Mouse (Mus musculus): ENCODE measurements around the gene Fndc11. TPM values are rescaled to one million over a fixed set of nuclear protein-coding genes. Genes with fewer than 3 reads are reported as not detected.

Gene Fndc11
- polyA plus RNA-seq, 1 experiment from 2014 or later, result not detected

- no peak overlapping the region for H3K9ac ChIP-seq (replicated peaks; ENCODE audit: low read depth, low read length)
- peak overlapping the region; percentile 29 for H3K4me3 ChIP-seq (replicated peaks; ENCODE audit: low read length)
- no peaks in the 10 kb centered on the region for H3K36me3 ChIP-seq (ENCODE audit: control insufficient read depth, insufficient read depth)
- H3K4me1 ChIP-seq (replicated peaks; ENCODE audit: control insufficient read depth, insufficient read depth, low read length), result peaks cover 9% of the 10 kb centered on the region
- ATAC-seq, result no peak
- peak overlapping the region; percentile 46 for H3K4me2 ChIP-seq (ENCODE audit: low read length)
- H3K27ac ChIP-seq (ENCODE audit: low read length), result no peak overlapping the region
- no peaks in the 10 kb centered on the region for H3K9me3 ChIP-seq (ENCODE audit: control insufficient read depth, low read length)
- WGBS, result 2% methylated on average over 34 of the region's 34 CpGs
- peaks cover 30% of the 10 kb centered on the region for H3K27me3 ChIP-seq (replicated peaks; ENCODE audit: control insufficient read depth, insufficient read depth, low read length)
These were observed 7.3 kb upstream of the Fndc11 start for GRCm38 (mm10) chr2:181212389-181213020.

- Histone ChIP-seq H3K9me3 (ENCODE audit: control insufficient read depth, low read length) (no peaks in the 10 kb centered on the region), H3K4me3 (replicated peaks; ENCODE audit: low read length) (peak within 1 kb of the TSS; percentile 29), H3K4me1 (replicated peaks; ENCODE audit: control insufficient read depth, insufficient read depth, low read length) (peaks cover 9% of the 10 kb centered on the region), H3K27me3 (replicated peaks; ENCODE audit: control insufficient read depth, insufficient read depth, low read length) (peaks cover 30% of the 10 kb centered on the region), H3K36me3 (ENCODE audit: control insufficient read depth, insufficient read depth) (no peaks in the 10 kb centered on the region), H3K4me2 (ENCODE audit: low read length) (peak within 1 kb of the TSS; percentile 46), H3K27ac (ENCODE audit: low read length) (no peak within 1 kb of the TSS), H3K9ac (replicated peaks; ENCODE audit: low read depth, low read length) (no peak within 1 kb of the TSS)
- no peak for ATAC-seq
- under 1% methylated on average over 17 of the region's 17 CpGs for WGBS
These were observed 6.8 kb upstream of the Fndc11 start, which contains the start of gene Srms for GRCm38 (mm10) chr2:181213021-181213445. Srms (minus strand) TSS chr2:181213185.

GRCm38 (mm10) chr2:181216037-181216436, 3.8 kb upstream of the Fndc11 start:
- Histone ChIP-seq H3K4me3 (replicated peaks; ENCODE audit: low read length) (no peak overlapping the region), H3K36me3 (ENCODE audit: control insufficient read depth, insufficient read depth) (no peaks in the 10 kb centered on the region), H3K9me3 (ENCODE audit: control insufficient read depth, low read length) (no peaks in the 10 kb centered on the region), H3K4me1 (replicated peaks; ENCODE audit: control insufficient read depth, insufficient read depth, low read length) (peaks cover 18% of the 10 kb centered on the region), H3K27ac (ENCODE audit: low read length) (no peak overlapping the region), H3K27me3 (replicated peaks; ENCODE audit: control insufficient read depth, insufficient read depth, low read length) (peaks cover 30% of the 10 kb centered on the region), H3K4me2 (ENCODE audit: low read length) (no peak overlapping the region), H3K9ac (replicated peaks; ENCODE audit: low read depth, low read length) (no peak overlapping the region)
- ATAC-seq, result no peak
- WGBS, result 93% methylated on average over 6 of the region's 6 CpGs

GRCm38 (mm10) chr2:181218881-181219485, 830 bp upstream of the Fndc11 start:
- Histone ChIP-seq H3K27ac (ENCODE audit: low read length) (no peak overlapping the region), H3K4me2 (ENCODE audit: low read length) (no peak overlapping the region), H3K9ac (replicated peaks; ENCODE audit: low read depth, low read length) (no peak overlapping the region)

GRCm38 (mm10) chr2:181220361-181220760, 548 bp downstream of the Fndc11 start:
- Histone ChIP-seq H3K27me3 (replicated peaks; ENCODE audit: control insufficient read depth, insufficient read depth, low read length) (no peaks in the 10 kb centered on the region), H3K27ac (ENCODE audit: low read length) (no peak overlapping the region), H3K36me3 (ENCODE audit: control insufficient read depth, insufficient read depth) (no peaks in the 10 kb centered on the region), H3K9me3 (ENCODE audit: control insufficient read depth, low read length) (no peaks in the 10 kb centered on the region), H3K4me3 (replicated peaks; ENCODE audit: low read length) (no peak overlapping the region), H3K9ac (replicated peaks; ENCODE audit: low read depth, low read length) (no peak overlapping the region), H3K4me2 (ENCODE audit: low read length) (peak overlapping the region; percentile 53), H3K4me1 (replicated peaks; ENCODE audit: control insufficient read depth, insufficient read depth, low read length) (peaks cover 9% of the 10 kb centered on the region)
- WGBS, result 38% methylated on average over 2 of the region's 2 CpGs
- no peak for ATAC-seq

More at GRCm38 (mm10) chr2:181218881-181219485, 830 bp upstream of the Fndc11 start:
- H3K4me3 ChIP-seq (replicated peaks; ENCODE audit: low read length), result no peak overlapping the region
- WGBS, result 64% methylated on average over 5 of the region's 5 CpGs
- peaks cover 1% of the 10 kb centered on the region for H3K27me3 ChIP-seq (replicated peaks; ENCODE audit: control insufficient read depth, insufficient read depth, low read length)
- peaks cover 9% of the 10 kb centered on the region for H3K4me1 ChIP-seq (replicated peaks; ENCODE audit: control insufficient read depth, insufficient read depth, low read length)
- no peaks in the 10 kb centered on the region for H3K9me3 ChIP-seq (ENCODE audit: control insufficient read depth, low read length)
- H3K36me3 ChIP-seq (ENCODE audit: control insufficient read depth, insufficient read depth), result no peaks in the 10 kb centered on the region
- no peak for ATAC-seq

- ATAC-seq, result no peak
- Histone ChIP-seq H3K36me3 (ENCODE audit: control insufficient read depth, insufficient read depth) (no peaks in the 10 kb centered on the region), H3K4me1 (replicated peaks; ENCODE audit: control insufficient read depth, insufficient read depth, low read length) (peaks cover 2% of the 10 kb centered on the region), H3K4me2 (ENCODE audit: low read length) (no peak overlapping the region), H3K9me3 (ENCODE audit: control insufficient read depth, low read length) (no peaks in the 10 kb centered on the region), H3K4me3 (replicated peaks; ENCODE audit: low read length) (no peak overlapping the region), H3K27ac (ENCODE audit: low read length) (no peak overlapping the region), H3K27me3 (replicated peaks; ENCODE audit: control insufficient read depth, insufficient read depth, low read length) (no peaks in the 10 kb centered on the region), H3K9ac (replicated peaks; ENCODE audit: low read depth, low read length) (no peak overlapping the region)
- WGBS, result 90% methylated on average over 2 of the region's 2 CpGs
These were observed 5.2 kb downstream of the Fndc11 start for GRCm38 (mm10) chr2:181224994-181225393.

GRCm38 (mm10) chr2:181227122-181227521, 7.3 kb downstream of the Fndc11 start:
- no peaks in the 10 kb centered on the region for H3K9me3 ChIP-seq (ENCODE audit: control insufficient read depth, low read length)
- H3K36me3 ChIP-seq (ENCODE audit: control insufficient read depth, insufficient read depth), result no peaks in the 10 kb centered on the region
- no peak for ATAC-seq
- H3K9ac ChIP-seq (replicated peaks; ENCODE audit: low read depth, low read length), result no peak overlapping the region
- no peak overlapping the region for H3K4me3 ChIP-seq (replicated peaks; ENCODE audit: low read length)
- H3K27ac ChIP-seq (ENCODE audit: low read length), result no peak overlapping the region
- WGBS, result 89% methylated on average over 3 of the region's 3 CpGs
- H3K4me2 ChIP-seq (ENCODE audit: low read length), result no peak overlapping the region
- H3K27me3 ChIP-seq (replicated peaks; ENCODE audit: control insufficient read depth, insufficient read depth, low read length), result no peaks in the 10 kb centered on the region
- H3K4me1 ChIP-seq (replicated peaks; ENCODE audit: control insufficient read depth, insufficient read depth, low read length), result no peaks in the 10 kb centered on the region

- Histone ChIP-seq H3K4me3 (replicated peaks; ENCODE audit: low read length) (no peak overlapping the region), H3K4me2 (ENCODE audit: low read length) (no peak overlapping the region), H3K27me3 (replicated peaks; ENCODE audit: control insufficient read depth, insufficient read depth, low read length) (no peaks in the 10 kb centered on the region), H3K9me3 (ENCODE audit: control insufficient read depth, low read length) (no peaks in the 10 kb centered on the region), H3K36me3 (ENCODE audit: control insufficient read depth, insufficient read depth) (no peaks in the 10 kb centered on the region), H3K27ac (ENCODE audit: low read length) (no peak overlapping the region), H3K4me1 (replicated peaks; ENCODE audit: control insufficient read depth, insufficient read depth, low read length) (no peaks in the 10 kb centered on the region), H3K9ac (replicated peaks; ENCODE audit: low read depth, low read length) (no peak overlapping the region)
- ATAC-seq, result no peak
- WGBS, result 71% methylated on average over 1 of the region's 1 CpGs
These were observed 8.5 kb downstream of the Fndc11 start for GRCm38 (mm10) chr2:181228335-181228734.

- no peaks in the 10 kb centered on the region for H3K36me3 ChIP-seq (ENCODE audit: control insufficient read depth, insufficient read depth)
- WGBS, result 69% methylated on average over 19 of the region's 20 CpGs
- H3K27me3 ChIP-seq (replicated peaks; ENCODE audit: control insufficient read depth, insufficient read depth, low read length), result no peaks in the 10 kb centered on the region
- ATAC-seq, result no peak
- no peaks in the 10 kb centered on the region for H3K9me3 ChIP-seq (ENCODE audit: control insufficient read depth, low read length)
- H3K27ac ChIP-seq (ENCODE audit: low read length), result no peak overlapping the region
- H3K4me3 ChIP-seq (replicated peaks; ENCODE audit: low read length), result no peak overlapping the region
- H3K9ac ChIP-seq (replicated peaks; ENCODE audit: low read depth, low read length), result no peak overlapping the region
- no peak overlapping the region for H3K4me2 ChIP-seq (ENCODE audit: low read length)
- H3K4me1 ChIP-seq (replicated peaks; ENCODE audit: control insufficient read depth, insufficient read depth, low read length), result no peaks in the 10 kb centered on the region
These were observed 11.4 kb downstream of the Fndc11 start for GRCm38 (mm10) chr2:181231171-181231570.
